Mouse (Mus musculus) embryonic facial prominence, embryonic 14.5 days (tissue): ENCODE data around the gene Anks1b. TPM values are rescaled to one million over a fixed set of nuclear protein-coding genes. Genes with fewer than 3 reads are reported as not detected.
A peak's percentile ranks its signal among the peaks of the same experiment; 100 is the strongest.
"Not testable (repeated sequence)": the region's sequence is repeated elsewhere in the genome, so short reads cannot be mapped to it uniquely, and the experiment has no call there.

Experiments
- ATAC-seq: fragments of 200-750 bp; cut with Nextera tagmentation; 2 replicates; pipeline ENCODE4 v1.8.0; 2017; ENCODE audit warnings: low read depth, moderate number of reproducible peaks, moderate TSS enrichment
- DNase-seq: peaks from one replicate; pipeline ENCODE4 v3.0.0-alpha.2; 2015; ENCODE audit warnings: low spot score
- H3K27ac ChIP-seq: fragments of 300-500 bp; sonication (generic); replicated peaks from 2 replicates; pipeline ENCODE4 v1.5.1; 2014; ENCODE audit warnings: low read depth, mild to moderate bottlenecking, low read length, moderate library complexity
- H3K27me3 ChIP-seq: fragments of 300-500 bp; sonication (generic); replicated peaks from 2 replicates; pipeline ENCODE4 v1.6.1; 2014; ENCODE audit warnings: low read length; ENCODE audit not compliant: control insufficient read depth, insufficient read depth
- H3K36me3 ChIP-seq: fragments of 300-500 bp; sonication (generic); 2 replicates; pipeline ENCODE4 v1.6.1; 2014; ENCODE audit warnings: low read length, mixed read lengths; ENCODE audit not compliant: control insufficient read depth, insufficient read depth
- H3K4me1 ChIP-seq: fragments of 300-500 bp; sonication (generic); 2 replicates; pipeline ENCODE4 v1.6.1; 2014; ENCODE audit warnings: antibody characterized with exemption, low read length; ENCODE audit not compliant: control insufficient read depth, insufficient read depth
- H3K4me2 ChIP-seq: fragments of 300-500 bp; sonication (generic); 2 replicates; pipeline ENCODE4 v1.6.1; 2014; ENCODE audit warnings: low read depth, mild to moderate bottlenecking, low read length, moderate library complexity, mixed read lengths
- H3K4me3 ChIP-seq: fragments of 300-500 bp; sonication (generic); 2 replicates; pipeline ENCODE4 v1.5.1; 2014; ENCODE audit warnings: low read depth, mild to moderate bottlenecking, low read length
- H3K9ac ChIP-seq: fragments of 300-500 bp; sonication (generic); 2 replicates; pipeline ENCODE4 v1.6.1; 2014; ENCODE audit warnings: low read depth, mild to moderate bottlenecking, low read length, moderate library complexity, mixed read lengths
- H3K9me3 ChIP-seq: fragments of 300-500 bp; sonication (generic); 2 replicates; pipeline ENCODE4 v1.6.1; 2016; ENCODE audit warnings: low read length; ENCODE audit not compliant: control insufficient read depth
- WGBS: fragments of 180-500 bp; shearing (Covaris S2); extraction: QIAGEN DNeasy Blood & Tissue Kit; methylation state at CpG from one replicate; pipeline ENCODE4 v1.1.7; 2014; 5-methylcytosine and 5-hydroxymethylcytosine counted together
- polyA plus RNA-seq: library from polyadenylated mRNA; unstranded; fragments of >200 nt; fragmentation: Nextera tagmentation; extraction: Ambion mirVana; gene quantifications from 2 replicates; pipeline ENCODE4 v1.2.1, GENCODE M21; 2014

Gene Anks1b
- polyA plus RNA-seq, 1 experiment from 2014 or later, result 2.2 TPM

GRCm38 (mm10) chr10:90630099-90630698, 756.9 kb downstream of the Anks1b start:
- Histone ChIP-seq H3K36me3 (no peaks in the 10 kb centered on the region), H3K9ac (no peak overlapping the region), H3K27me3 (no peaks in the 10 kb centered on the region), H3K4me3 (no peak overlapping the region), H3K4me1 (no peaks in the 10 kb centered on the region), H3K4me2 (no peak overlapping the region), H3K9me3 (no peaks in the 10 kb centered on the region), H3K27ac (no peak overlapping the region)
- no peak for ATAC-seq
- peak; percentile 26 for DNase-seq
- WGBS, result 65% methylated on average over 7 of the region's 7 CpGs

GRCm38 (mm10) chr10:90630794-90631193, 757.5 kb downstream of the Anks1b start:
- H3K4me2 ChIP-seq, H3K27me3 ChIP-seq, H3K9me3 ChIP-seq, H3K36me3 ChIP-seq, H3K4me3 ChIP-seq, DNase-seq, H3K9ac ChIP-seq, H3K4me1 ChIP-seq, ATAC-seq, H3K27ac ChIP-seq: not testable (repeated sequence)
- WGBS, result 76% methylated on average over 3 of the region's 3 CpGs

GRCm38 (mm10) chr10:90637352-90637751, 764.0 kb downstream of the Anks1b start:
- DNase-seq (peak; percentile 49), ATAC-seq (0 out of 2 replicates have a peak, but pooled peaks have one; percentile 22)
- Histone ChIP-seq H3K4me2 (no peak overlapping the region), H3K27ac (no peak overlapping the region), H3K36me3 (no peaks in the 10 kb centered on the region), H3K9me3 (no peaks in the 10 kb centered on the region), H3K4me1 (no peaks in the 10 kb centered on the region), H3K4me3 (no peak overlapping the region), H3K27me3 (no peaks in the 10 kb centered on the region), H3K9ac (no peak overlapping the region)
- WGBS, result 67% methylated on average over 4 of the region's 4 CpGs

- no peaks in the 10 kb centered on the region for H3K27me3 ChIP-seq
- no peaks in the 10 kb centered on the region for H3K9me3 ChIP-seq
- ATAC-seq, result no peak
- DNase-seq, result no peak
- H3K4me3 ChIP-seq, result no peak overlapping the region
- H3K4me2 ChIP-seq, result no peak overlapping the region
- H3K27ac ChIP-seq, result no peak overlapping the region
- no peak overlapping the region for H3K9ac ChIP-seq
- H3K4me1 ChIP-seq, result no peaks in the 10 kb centered on the region
- WGBS, result 76% methylated on average over 2 of the region's 2 CpGs
- H3K36me3 ChIP-seq, result no peaks in the 10 kb centered on the region
Observed at GRCm38 (mm10) chr10:90649681-90650080, 776.4 kb downstream of the Anks1b start.

- Histone ChIP-seq H3K4me2 (no peak overlapping the region), H3K9ac (no peak overlapping the region), H3K4me3 (no peak overlapping the region), H3K27ac (no peak overlapping the region), H3K27me3 (no peaks in the 10 kb centered on the region), H3K9me3 (no peaks in the 10 kb centered on the region), H3K36me3 (no peaks in the 10 kb centered on the region), H3K4me1 (peaks cover 6% of the 10 kb centered on the region; the same call in 1 of the 2 replicates)
- WGBS, result 41% methylated on average over 7 of the region's 7 CpGs
- DNase-seq (peak; percentile 77), ATAC-seq (peak; percentile 44; the same call in 1 of the 2 replicates)
Observed at GRCm38 (mm10) chr10:90657416-90658120, 784.3 kb downstream of the Anks1b start.

- no peak overlapping the region for H3K9ac ChIP-seq
- DNase-seq, result no peak
- H3K27me3 ChIP-seq, result no peaks in the 10 kb centered on the region
- no peaks in the 10 kb centered on the region for H3K4me1 ChIP-seq
- WGBS, result 88% methylated on average over 2 of the region's 2 CpGs
- ATAC-seq, result no peak
- no peak overlapping the region for H3K4me2 ChIP-seq
- no peaks in the 10 kb centered on the region for H3K36me3 ChIP-seq
- H3K4me3 ChIP-seq, result no peak overlapping the region
- no peak overlapping the region for H3K27ac ChIP-seq
- no peaks in the 10 kb centered on the region for H3K9me3 ChIP-seq
Observed at GRCm38 (mm10) chr10:90666746-90667145, 793.4 kb downstream of the Anks1b start.

- Histone ChIP-seq H3K9ac (no peak overlapping the region), H3K36me3 (no peaks in the 10 kb centered on the region), H3K4me1 (no peaks in the 10 kb centered on the region), H3K27ac (no peak overlapping the region), H3K4me2 (no peak overlapping the region), H3K4me3 (no peak overlapping the region), H3K27me3 (no peaks in the 10 kb centered on the region), H3K9me3 (no peaks in the 10 kb centered on the region)
- WGBS, result 82% methylated on average over 3 of the region's 3 CpGs
- no peak for ATAC-seq
- DNase-seq, result no peak
Observed at GRCm38 (mm10) chr10:90670291-90670690, 797.0 kb downstream of the Anks1b start.

- no peak overlapping the region for H3K4me2 ChIP-seq
- no peaks in the 10 kb centered on the region for H3K27me3 ChIP-seq
- no peaks in the 10 kb centered on the region for H3K4me1 ChIP-seq
- no peak overlapping the region for H3K4me3 ChIP-seq
- H3K27ac ChIP-seq, result no peak overlapping the region
- H3K9me3 ChIP-seq, result no peaks in the 10 kb centered on the region
- ATAC-seq (no peak), DNase-seq (no peak)
- 84% methylated on average over 3 of the region's 3 CpGs for WGBS
- no peaks in the 10 kb centered on the region for H3K36me3 ChIP-seq
- H3K9ac ChIP-seq, result no peak overlapping the region
Observed at GRCm38 (mm10) chr10:90672135-90672534, 798.8 kb downstream of the Anks1b start.

- no peak for ATAC-seq
- no peaks in the 10 kb centered on the region for H3K36me3 ChIP-seq
- H3K4me3 ChIP-seq, result no peak overlapping the region
- 65% methylated on average over 10 of the region's 10 CpGs for WGBS
- H3K9me3 ChIP-seq, result no peaks in the 10 kb centered on the region
- no peak overlapping the region for H3K9ac ChIP-seq
- peak; percentile 33 for DNase-seq
- no peak overlapping the region for H3K27ac ChIP-seq
- no peaks in the 10 kb centered on the region for H3K4me1 ChIP-seq
- H3K4me2 ChIP-seq, result no peak overlapping the region
- H3K27me3 ChIP-seq, result no peaks in the 10 kb centered on the region
Observed at GRCm38 (mm10) chr10:90674362-90674761, 801.1 kb downstream of the Anks1b start.
